Mouse (Mus musculus) kidney, embryonic 15.5 days (tissue): ENCODE data around the gene Arhgap40. TPM values are rescaled to one million over a fixed set of nuclear protein-coding genes. Genes with fewer than 3 reads are reported as not detected.

Source experiments
- ATAC-seq: fragments of 200-750 bp; cut with Nextera tagmentation; replicated peaks from 2 replicates; pipeline ENCODE4 v1.8.0; 2017; ENCODE audit warnings: moderate TSS enrichment; ENCODE audit not compliant: low FRiP score
- H3K27ac ChIP-seq: fragments of 300-500 bp; sonication (generic); 2 replicates; pipeline ENCODE4 v1.5.1; 2015; ENCODE audit warnings: mild to moderate bottlenecking, inconsistent platforms
- H3K27me3 ChIP-seq: fragments of 300-500 bp; sonication (generic); 2 replicates; pipeline ENCODE4 v1.6.1; 2015; ENCODE audit warnings: inconsistent platforms
- H3K36me3 ChIP-seq: fragments of 300-500 bp; sonication (generic); 2 replicates; pipeline ENCODE4 v1.6.1; 2015; ENCODE audit warnings: inconsistent platforms
- H3K4me1 ChIP-seq: fragments of 300-500 bp; sonication (generic); 2 replicates; pipeline ENCODE4 v1.6.1; 2015; ENCODE audit warnings: inconsistent platforms
- H3K4me2 ChIP-seq: fragments of 300-500 bp; sonication (generic); 2 replicates; pipeline ENCODE4 v1.6.1; 2015; ENCODE audit warnings: moderate library complexity, mild to moderate bottlenecking, inconsistent platforms
- H3K4me3 ChIP-seq: fragments of 300-500 bp; sonication (generic); replicated peaks from 2 replicates; pipeline ENCODE4 v1.5.1; 2015; ENCODE audit warnings: mild to moderate bottlenecking, inconsistent platforms
- H3K9ac ChIP-seq: fragments of 300-500 bp; sonication (generic); 2 replicates; pipeline ENCODE4 v1.6.1; 2015; ENCODE audit warnings: mild to moderate bottlenecking, inconsistent platforms
- H3K9me3 ChIP-seq: fragments of 300-500 bp; sonication (generic); replicated peaks from 2 replicates; pipeline ENCODE4 v1.6.1; 2016; ENCODE audit warnings: inconsistent platforms
- WGBS: fragments of 180-500 bp; shearing (Covaris S2); methylation state at CpG from one replicate; pipeline ENCODE4 v1.1.7; 2015; ENCODE audit warnings: mixed read lengths; 5-methylcytosine and 5-hydroxymethylcytosine counted together
- polyA plus RNA-seq: library from polyadenylated mRNA; unstranded; fragments of >200 nt; fragmentation: Nextera tagmentation; extraction: Ambion mirVana; gene quantifications from 2 replicates; pipeline ENCODE4 v1.2.1, GENCODE M21; 2015

Gene Arhgap40
- polyA plus RNA-seq, 1 experiment from 2014 or later = 0.27 TPM

DNA sequence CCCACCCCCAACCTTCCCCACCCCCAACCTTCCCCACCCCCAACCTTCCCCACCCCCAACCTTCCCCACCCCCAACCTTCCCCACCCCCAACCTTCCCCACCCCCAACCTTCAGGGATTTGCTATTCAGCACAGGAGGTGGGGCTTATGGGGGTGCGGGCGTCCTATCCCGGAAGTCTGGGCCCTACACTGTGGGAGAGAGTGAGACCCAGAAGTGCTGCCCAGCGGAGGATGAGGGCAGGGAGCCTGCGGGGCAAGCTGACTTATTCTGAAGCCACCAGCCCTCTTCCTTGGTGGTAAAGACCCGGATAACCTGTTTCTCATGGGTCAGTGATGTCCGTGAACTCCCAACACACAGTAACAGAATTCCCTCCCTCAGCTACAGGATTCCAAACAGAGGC is 42.7 kb downstream of the Arhgap40 start:
- Histone ChIP-seq H3K4me2 (peak overlapping the region; percentile 55), H3K27ac (no peak overlapping the region), H3K27me3 (peaks cover 52% of the 10 kb centered on the region), H3K4me3 (peak overlapping the region; percentile 25; the same call in 1 of the 2 replicates), H3K36me3 (no peaks in the 10 kb centered on the region), H3K4me1 (peaks cover 22% of the 10 kb centered on the region), H3K9me3 (no peaks in the 10 kb centered on the region), H3K9ac (no peak overlapping the region)
- 0 out of 2 replicates have a peak, but pooled peaks have one; percentile 33 for ATAC-seq
- WGBS = 0% methylated on average over 7 of the region's 7 CpGs

DNA sequence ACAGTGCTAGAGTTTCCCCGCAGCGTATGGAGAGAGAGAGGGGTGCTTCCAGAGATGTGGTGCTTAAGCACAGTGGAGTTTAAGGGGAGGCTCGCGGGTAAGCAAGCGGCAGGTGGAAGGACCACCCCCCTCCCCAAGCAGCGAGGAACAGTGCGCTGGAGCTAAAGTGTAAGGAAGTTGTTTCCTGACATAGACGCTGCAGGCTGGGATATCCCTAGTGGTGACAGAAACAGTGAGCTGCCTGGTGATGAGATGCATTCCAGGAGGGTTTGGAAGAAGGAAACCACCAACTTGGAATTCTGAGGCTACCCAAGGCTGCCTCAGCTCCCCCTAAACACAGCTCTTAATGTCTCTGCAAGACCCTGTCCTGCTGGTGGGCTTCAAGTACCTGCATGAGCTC is 43.2 kb downstream of the Arhgap40 start:
- Histone ChIP-seq H3K36me3 (no peaks in the 10 kb centered on the region), H3K27ac (no peak overlapping the region), H3K9ac (no peak overlapping the region), H3K9me3 (no peaks in the 10 kb centered on the region), H3K4me2 (peak overlapping the region; percentile 55), H3K4me1 (peaks cover 23% of the 10 kb centered on the region), H3K27me3 (peaks cover 46% of the 10 kb centered on the region), H3K4me3 (peak overlapping the region; percentile 25)
- under 1% methylated on average over 8 of the region's 8 CpGs for WGBS
- 0 out of 2 replicates have a peak, but pooled peaks have one; percentile 16 for ATAC-seq

DNA sequence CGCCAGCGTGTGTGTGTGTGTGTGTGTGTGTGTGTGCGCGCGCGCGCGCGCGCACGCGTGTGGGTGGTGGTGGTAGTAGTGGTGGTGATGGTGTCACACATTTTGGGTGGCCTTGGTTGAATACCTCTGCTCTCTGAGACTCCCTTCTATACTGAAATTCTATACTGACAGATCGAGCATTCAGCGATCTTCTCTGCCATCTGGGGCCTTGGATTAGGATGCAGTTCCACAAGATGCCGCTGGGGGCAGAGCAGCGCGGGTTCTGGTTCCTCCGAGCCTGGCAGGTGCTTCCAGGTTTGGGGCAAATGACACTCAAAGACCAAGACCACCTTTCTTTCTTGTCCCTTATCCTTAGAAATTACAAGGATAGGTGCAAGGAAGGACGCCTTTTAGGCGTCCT is 43.6 kb downstream of the Arhgap40 start:
- Histone ChIP-seq H3K27ac (no peak overlapping the region), H3K9me3 (no peaks in the 10 kb centered on the region), H3K27me3 (peaks cover 42% of the 10 kb centered on the region), H3K4me1 (peaks cover 27% of the 10 kb centered on the region), H3K4me2 (peak overlapping the region; percentile 55), H3K36me3 (no peaks in the 10 kb centered on the region), H3K4me3 (peak overlapping the region; percentile 25), H3K9ac (no peak overlapping the region)
- WGBS = under 1% methylated on average over 20 of the region's 20 CpGs
- ATAC-seq = no peak

DNA sequence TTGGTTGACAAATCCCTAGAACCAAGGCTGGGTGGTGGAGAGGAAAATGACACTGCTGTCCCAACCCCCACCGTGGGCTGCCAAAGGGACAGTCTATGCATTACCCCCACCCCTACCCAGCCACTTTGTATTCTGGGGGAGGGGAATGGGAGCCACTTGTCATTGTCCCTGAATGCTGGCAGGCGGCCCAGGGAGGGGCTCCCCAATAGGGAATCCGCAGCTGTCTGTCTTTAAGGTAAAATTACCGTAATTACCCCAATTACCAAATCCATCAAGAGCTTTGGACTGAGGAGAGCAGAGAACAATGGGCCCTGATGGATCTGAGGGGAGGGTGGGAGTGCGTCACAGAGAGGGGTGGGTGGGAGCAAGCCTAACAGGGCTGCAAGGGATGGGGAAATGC is 44.2 kb downstream of the Arhgap40 start:
- Histone ChIP-seq H3K36me3 (no peaks in the 10 kb centered on the region), H3K4me3 (no peak overlapping the region), H3K9ac (no peak overlapping the region), H3K9me3 (no peaks in the 10 kb centered on the region), H3K4me2 (no peak overlapping the region), H3K27me3 (peaks cover 37% of the 10 kb centered on the region), H3K4me1 (peaks cover 32% of the 10 kb centered on the region), H3K27ac (no peak overlapping the region)
- ATAC-seq = no peak
- WGBS = 4% methylated on average over 5 of the region's 5 CpGs

DNA sequence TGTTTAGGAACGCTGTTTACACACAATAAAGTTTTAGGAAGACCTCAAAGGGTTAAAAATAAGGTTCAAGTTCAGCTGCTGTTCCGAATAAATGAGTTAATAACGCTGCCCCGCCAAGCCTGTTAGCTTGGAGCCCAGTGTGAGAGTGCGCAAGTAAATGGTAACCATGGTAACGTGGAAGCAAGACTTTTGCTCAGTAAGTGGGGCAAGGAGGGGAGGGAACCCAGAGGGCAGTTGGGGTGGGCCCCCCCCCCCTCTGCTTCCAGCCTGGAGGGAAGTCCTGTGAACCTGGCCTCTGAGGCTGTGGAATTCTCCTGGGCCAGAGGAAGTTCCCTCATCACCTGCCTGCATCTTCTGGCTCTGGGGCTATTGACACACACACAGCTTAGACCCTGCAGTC is 47.3 kb downstream of the Arhgap40 start:
- 46% methylated on average over 6 of the region's 6 CpGs for whole genome bisulfite sequencing
- Histone ChIP-seq H3K4me2 (no peak overlapping the region), H3K9me3 (no peaks in the 10 kb centered on the region), H3K4me3 (no peak overlapping the region), H3K27ac (no peak overlapping the region), H3K9ac (no peak overlapping the region), H3K27me3 (peaks cover 28% of the 10 kb centered on the region), H3K4me1 (peaks cover 25% of the 10 kb centered on the region), H3K36me3 (no peaks in the 10 kb centered on the region)
- ATAC-seq = no peak

DNA sequence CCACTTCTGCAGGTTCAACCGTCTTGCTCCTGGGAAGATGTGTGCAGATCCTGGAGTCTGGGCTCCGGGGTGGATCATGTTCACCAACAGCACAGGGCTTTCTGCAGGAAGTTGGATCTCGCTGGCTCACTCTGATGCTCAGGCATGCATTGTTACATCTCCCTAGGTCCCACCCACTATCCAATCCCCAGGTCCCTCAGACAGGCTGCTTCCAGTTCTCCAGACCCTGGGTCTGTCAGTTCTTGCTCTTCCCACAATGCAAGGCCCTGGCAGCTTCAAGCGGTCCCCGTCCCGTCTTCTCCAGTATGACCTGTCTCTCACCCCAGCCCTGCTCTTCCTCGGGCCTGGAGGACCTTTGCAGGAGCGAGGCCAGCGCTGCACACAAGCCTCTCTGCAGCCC is 48.2 kb downstream of the Arhgap40 start:
- Histone ChIP-seq H3K9me3 (no peaks in the 10 kb centered on the region), H3K4me1 (peaks cover 18% of the 10 kb centered on the region), H3K4me3 (no peak overlapping the region), H3K27me3 (peaks cover 30% of the 10 kb centered on the region), H3K27ac (no peak overlapping the region), H3K9ac (no peak overlapping the region), H3K36me3 (no peaks in the 10 kb centered on the region), H3K4me2 (no peak overlapping the region)
- 13% methylated on average over 9 of the region's 9 CpGs for WGBS
- no peak for ATAC-seq

DNA sequence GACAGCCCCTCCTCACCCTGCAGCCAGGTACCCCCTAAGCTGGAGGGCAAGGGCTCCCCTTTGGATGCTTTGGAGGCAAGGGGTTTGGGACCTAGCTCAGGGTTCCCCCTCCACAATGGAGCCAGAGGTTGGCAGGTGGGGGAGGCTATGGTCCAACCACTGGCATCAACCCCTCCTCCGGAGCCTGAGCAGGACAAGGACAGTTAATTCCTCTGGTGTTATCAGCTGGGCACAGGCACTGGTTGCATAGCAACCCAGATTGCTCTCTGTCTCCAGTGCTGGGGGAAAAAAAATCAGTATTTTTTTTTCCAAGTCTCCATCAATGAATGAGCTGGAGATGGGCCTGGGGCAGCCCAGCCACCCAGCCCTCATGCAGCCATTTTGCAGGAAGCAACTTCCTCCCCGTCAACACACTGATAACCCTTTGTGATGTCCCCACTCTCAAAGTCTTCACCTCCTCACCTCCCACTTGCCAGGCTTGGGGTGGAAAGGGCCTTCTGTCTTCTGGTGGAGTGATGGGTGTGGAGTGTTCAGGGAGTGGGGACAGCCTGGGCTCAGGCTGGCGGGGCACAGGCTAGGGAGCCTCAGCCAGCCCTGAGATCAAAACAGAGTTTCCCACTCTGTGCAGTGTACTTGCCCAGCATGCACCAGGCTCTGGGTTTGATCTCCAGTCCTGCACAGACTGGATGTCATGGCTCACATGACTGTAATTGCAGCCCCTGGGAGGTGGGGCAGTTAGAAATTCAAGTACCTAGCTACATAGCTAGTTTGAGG is 49.0 kb downstream of the Arhgap40 start:
- Histone ChIP-seq H3K27ac (no peak overlapping the region), H3K36me3 (no peaks in the 10 kb centered on the region), H3K4me1 (peaks cover 11% of the 10 kb centered on the region; the same call in 1 of the 2 replicates), H3K4me2 (no peak overlapping the region), H3K9me3 (no peaks in the 10 kb centered on the region), H3K27me3 (peaks cover 34% of the 10 kb centered on the region), H3K4me3 (no peak overlapping the region), H3K9ac (no peak overlapping the region)
- 49% methylated on average over 3 of the region's 3 CpGs for WGBS
- peak; percentile 58; the same call in 1 of the 2 replicates for ATAC-seq

DNA sequence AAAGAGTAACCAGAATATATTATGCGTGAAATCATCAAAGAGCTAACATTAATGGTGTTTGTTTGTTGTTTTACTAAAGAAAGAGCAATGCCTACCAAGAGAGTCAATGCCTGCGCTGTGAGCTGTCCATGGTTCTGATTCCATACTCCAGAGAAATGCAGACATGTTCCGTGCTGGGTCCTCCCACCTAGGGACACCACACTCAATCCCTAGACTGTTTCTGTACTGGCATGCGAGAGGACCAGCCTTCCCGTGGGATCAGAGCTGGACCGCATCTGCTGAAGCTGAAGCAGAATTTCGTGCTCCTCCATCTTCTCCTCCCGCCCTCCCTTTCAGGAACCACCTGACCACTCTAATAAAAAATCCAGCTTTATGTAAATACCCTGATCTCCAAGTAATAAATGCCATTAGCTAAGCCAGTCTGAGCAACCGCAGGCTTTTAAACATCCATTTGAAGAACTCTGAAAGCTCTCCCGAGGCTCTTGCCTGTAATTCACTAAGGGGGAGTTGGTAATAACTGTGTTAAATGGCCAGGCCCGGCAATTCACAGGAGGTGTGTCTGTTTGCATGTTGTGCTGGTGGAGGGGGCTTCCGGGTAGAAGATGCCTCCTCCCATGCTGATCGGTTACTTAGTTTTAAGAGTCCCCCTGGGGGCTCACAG is 58.0 kb downstream of the Arhgap40 start:
- WGBS = 14% methylated on average over 13 of the region's 13 CpGs
- Histone ChIP-seq H3K36me3 (no peaks in the 10 kb centered on the region), H3K4me2 (no peak overlapping the region), H3K9ac (no peak overlapping the region), H3K4me3 (no peak overlapping the region), H3K9me3 (no peaks in the 10 kb centered on the region), H3K27me3 (peaks cover 35% of the 10 kb centered on the region), H3K27ac (no peak overlapping the region), H3K4me1 (0 out of 2 replicates have a peak, but pooled peaks cover 3% of the 10 kb centered on the region)
- ATAC-seq = peak; percentile 77; the same call in 1 of the 2 replicates

DNA sequence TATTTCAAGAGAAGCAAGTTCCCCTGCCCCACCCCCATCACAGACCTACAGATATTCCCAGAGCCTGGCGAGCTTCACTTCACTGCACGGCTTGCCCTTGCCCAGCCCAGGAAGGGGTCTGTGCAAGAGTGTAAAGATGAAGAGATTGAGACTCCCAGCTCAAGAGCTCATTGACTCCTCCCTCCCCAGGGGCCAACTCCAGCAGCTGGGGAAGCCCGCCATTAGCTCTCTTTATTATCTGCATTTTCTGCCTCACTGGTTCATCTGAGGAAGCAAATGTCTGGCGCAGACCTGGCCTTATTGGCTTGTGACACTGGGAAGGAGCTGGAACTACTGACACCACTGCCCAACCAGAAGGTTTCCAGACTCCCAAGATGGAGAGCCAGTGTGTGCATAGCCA is 67.4 kb downstream of the Arhgap40 start:
- 44% methylated on average over 4 of the region's 4 CpGs for WGBS

DNA sequence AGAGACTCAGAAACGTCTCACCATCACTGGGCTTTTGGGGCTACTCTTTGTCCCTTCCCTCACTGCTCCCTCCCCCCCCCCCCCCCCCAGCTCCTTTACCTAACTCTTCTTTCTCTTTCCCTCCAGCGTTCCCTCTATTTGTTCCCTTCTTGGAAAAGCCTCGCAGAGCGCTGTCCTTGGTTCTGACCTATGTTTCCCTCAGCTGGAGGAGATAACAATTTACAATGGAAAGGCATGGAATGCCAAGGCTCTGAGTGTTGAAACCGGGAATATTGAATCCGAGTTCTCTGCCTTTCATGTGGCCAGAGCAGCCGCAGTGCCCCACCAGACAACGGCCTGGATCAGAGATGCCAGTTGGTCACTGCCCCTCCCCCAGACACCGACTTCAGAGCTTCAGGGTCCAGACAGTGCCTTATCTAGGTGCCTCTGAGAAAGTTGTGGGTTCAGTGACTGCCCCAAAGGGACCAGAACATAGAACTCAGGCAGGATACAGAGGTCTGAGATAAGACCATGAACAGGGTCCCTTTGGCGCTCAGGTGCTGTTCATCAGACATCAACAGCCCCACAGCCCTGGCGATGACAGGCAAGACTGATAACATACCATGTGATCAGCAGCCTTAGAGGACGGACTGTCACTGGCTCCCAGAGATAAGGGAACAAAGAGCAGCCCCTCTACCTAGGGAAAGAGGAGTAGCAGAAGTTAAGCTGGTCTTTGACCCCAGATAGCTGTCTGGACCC is 72.2 kb downstream of the Arhgap40 start:
- ATAC-seq = no peak
- no peak overlapping the region for H3K27ac ChIP-seq
- peaks cover 48% of the 10 kb centered on the region for H3K27me3 ChIP-seq
- H3K4me1 ChIP-seq = no peaks in the 10 kb centered on the region
- H3K9ac ChIP-seq = no peak overlapping the region
- H3K36me3 ChIP-seq = no peaks in the 10 kb centered on the region
- H3K4me3 ChIP-seq = no peak overlapping the region
- no peaks in the 10 kb centered on the region for H3K9me3 ChIP-seq
- 12% methylated on average over 12 of the region's 12 CpGs for WGBS
- H3K4me2 ChIP-seq = no peak overlapping the region

More for the DNA sequence above, 67.4 kb downstream of the Arhgap40 start:
- Histone ChIP-seq H3K36me3 (no peaks in the 10 kb centered on the region), H3K9ac (no peak overlapping the region), H3K4me2 (no peak overlapping the region), H3K27ac (no peak overlapping the region), H3K4me1 (no peaks in the 10 kb centered on the region), H3K27me3 (peaks cover 21% of the 10 kb centered on the region), H3K4me3 (no peak overlapping the region), H3K9me3 (no peaks in the 10 kb centered on the region)
- ATAC-seq = no peak

DNA sequence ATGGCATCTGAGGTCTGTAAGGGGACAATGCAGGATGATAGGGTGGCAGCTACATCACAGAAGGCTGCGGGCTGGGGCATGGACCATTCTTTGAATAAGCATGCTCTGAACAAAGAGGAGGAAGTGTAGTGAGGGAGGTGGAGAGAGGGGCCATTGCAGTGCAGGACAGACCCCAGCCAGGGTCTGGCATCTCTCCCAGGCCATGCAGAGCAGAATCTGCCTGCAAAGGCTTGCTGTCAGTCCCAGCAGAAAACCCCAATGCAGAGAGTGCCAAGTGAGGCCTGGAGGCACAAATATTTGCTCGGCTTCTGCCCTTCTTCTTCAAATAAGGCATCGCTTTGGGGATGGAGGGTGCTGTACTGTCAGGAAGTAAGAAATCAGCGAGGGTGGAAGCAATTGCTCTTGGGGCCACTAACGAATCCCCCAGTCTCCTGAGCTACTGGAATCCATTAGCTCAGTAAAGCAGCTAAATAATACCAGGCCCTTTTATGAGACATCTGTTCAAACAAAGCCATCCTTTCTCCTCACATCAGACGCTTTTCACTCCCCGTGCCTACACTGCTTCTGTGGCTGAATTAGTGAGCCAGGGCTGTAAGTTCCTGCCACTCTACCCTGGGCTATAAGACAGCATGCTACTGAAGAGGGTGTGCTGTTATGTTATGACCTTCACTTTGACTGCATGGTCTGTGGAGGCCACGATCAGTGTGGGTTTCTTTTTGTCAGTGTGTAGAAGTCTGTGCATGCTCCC is 76.1 kb downstream of the Arhgap40 start:
- Histone ChIP-seq H3K27me3 (peaks cover 32% of the 10 kb centered on the region), H3K9ac (no peak overlapping the region), H3K36me3 (no peaks in the 10 kb centered on the region), H3K4me3 (no peak overlapping the region), H3K4me1 (no peaks in the 10 kb centered on the region), H3K27ac (no peak overlapping the region), H3K9me3 (no peaks in the 10 kb centered on the region), H3K4me2 (no peak overlapping the region)
- no peak for ATAC-seq
- 35% methylated on average over 8 of the region's 8 CpGs for WGBS
